ENCODE assay signal across 10 mouse cellular contexts in genomic region chr4:123593664-123594063, GRCm38 (mm10).
DNase-seq lines count a peak whose midpoint lies in the region; ATAC-seq and TF ChIP-seq lines count a peak whose summit lies in the region.
"Had no signal": no experiment of that assay in that cellular context is flagged by ENCODE, and none has a peak within 500 bp of the region (broad histone marks: within the 10 kb centered on the region; RNA-seq: fewer than 3 reads in every experiment).

No protein-coding gene starts in this region.

- H3K27ac ChIP-seq in kidney, adult 2 months (ENCODE audit: insufficient read depth, low read depth, low read length), result peak overlapping the region; percentile 75
- H3K27ac ChIP-seq in embryonic fibroblast, embryonic 13.5 days (ENCODE audit: insufficient read depth, low read length), result peak overlapping the region; percentile 78
- peak overlapping the region; percentile 21 for H3K27ac ChIP-seq in hindbrain, embryonic 16.5 days (ENCODE audit: low read depth, low read length)
- H3K27ac ChIP-seq in midbrain, embryonic 15.5 days, result peak overlapping the region; percentile 58
- H3K27ac ChIP-seq: liver, embryonic 15.5 days had no signal

- H3K9ac ChIP-seq in hindbrain, embryonic 16.5 days (ENCODE audit: low read depth, low read length), result no peak overlapping the region
- no peak overlapping the region for H3K9ac ChIP-seq in midbrain, embryonic 15.5 days
- H3K9ac ChIP-seq: liver, embryonic 15.5 days had no signal

- WGBS in kidney, adult 2 months, result 18% methylated on average over 3 of the region's 3 CpGs
- 39% methylated on average over 3 of the region's 3 CpGs for WGBS in hindbrain, embryonic 16.5 days
- 23% methylated on average over 3 of the region's 3 CpGs for WGBS in midbrain, embryonic 15.5 days

- H3K36me3 ChIP-seq in kidney, adult 2 months (ENCODE audit: control insufficient read depth, insufficient read depth, low read length), result no peaks in the 10 kb centered on the region
- H3K36me3 ChIP-seq in hindbrain, embryonic 16.5 days (ENCODE audit: control insufficient read depth, insufficient read depth, low read length), result no peaks in the 10 kb centered on the region
- H3K36me3 ChIP-seq in midbrain, embryonic 15.5 days (replicated peaks), result no peaks in the 10 kb centered on the region
- H3K36me3 ChIP-seq: liver, embryonic 15.5 days had no signal

- no peaks in the 10 kb centered on the region for H3K27me3 ChIP-seq in kidney, adult 2 months (replicated peaks; ENCODE audit: control insufficient read depth, insufficient read depth, low read length)
- H3K27me3 ChIP-seq in hindbrain, embryonic 16.5 days (replicated peaks; ENCODE audit: control insufficient read depth, insufficient read depth, low read length), result no peaks in the 10 kb centered on the region
- H3K27me3 ChIP-seq in midbrain, embryonic 15.5 days (replicated peaks), result no peaks in the 10 kb centered on the region
- H3K27me3 ChIP-seq: liver, embryonic 15.5 days had no signal

- ATAC-seq in hindbrain, embryonic 16.5 days, result no peak
- no peak for ATAC-seq in midbrain, embryonic 15.5 days (replicated peaks)

- TF ChIP-seq CTCF in kidney, adult 2 months (conservative IDR thresholded peaks at IDR 0.05; ENCODE audit: insufficient read depth, insufficient read length, low read depth, low read length), result no peak
- TF ChIP-seq CTCF in embryonic fibroblast, embryonic 13.5 days (IDR thresholded peaks at IDR 0.05; ENCODE audit: borderline replicate concordance, insufficient read depth, low read length), result no peak

- peak; percentile 40 for DNase-seq in kidney, adult 2 months
- no peak for DNase-seq in kidney, adult 8-10 months
- no peak for DNase-seq in urinary bladder, postnatal 14 days (ENCODE audit: low spot score)
- no peak for DNase-seq in layer of hippocampus, postnatal 10 days (ENCODE audit: low spot score in 2 of 2)
- no peak for DNase-seq in left cerebral cortex, adult 9 months (ENCODE audit: low spot score in 2 of 2)
- DNase-seq: cerebellum, postnatal 10 days had no signal

- no peak overlapping the region for H3K4me3 ChIP-seq in kidney, adult 2 months (ENCODE audit: insufficient read depth, low read depth, low read length)
- no peak overlapping the region for H3K4me3 ChIP-seq in embryonic fibroblast, embryonic 13.5 days (ENCODE audit: insufficient read depth, low read length)
- no peak overlapping the region for H3K4me3 ChIP-seq in hindbrain, embryonic 16.5 days (ENCODE audit: low read length)
- no peak overlapping the region for H3K4me3 ChIP-seq in midbrain, embryonic 15.5 days
- H3K4me3 ChIP-seq: liver, embryonic 15.5 days had no signal

- peaks cover 36% of the 10 kb centered on the region for H3K4me1 ChIP-seq in kidney, adult 2 months (ENCODE audit: control insufficient read depth, insufficient read depth, low read length)
- peaks cover 26% of the 10 kb centered on the region for H3K4me1 ChIP-seq in embryonic fibroblast, embryonic 13.5 days (ENCODE audit: control insufficient read depth, insufficient read depth, low read length)
- H3K4me1 ChIP-seq in hindbrain, embryonic 16.5 days (ENCODE audit: control insufficient read depth, insufficient read depth, low read depth, low read length), result peaks cover 34% of the 10 kb centered on the region
- H3K4me1 ChIP-seq in midbrain, embryonic 15.5 days, result peaks cover 54% of the 10 kb centered on the region

- H3K9me3 ChIP-seq in hindbrain, embryonic 16.5 days (ENCODE audit: control insufficient read depth, low read length), result no peaks in the 10 kb centered on the region
- H3K9me3 ChIP-seq in midbrain, embryonic 15.5 days, result no peaks in the 10 kb centered on the region
- H3K9me3 ChIP-seq: liver, embryonic 15.5 days had no signal

- TF ChIP-seq POLR2A in kidney, adult 2 months (IDR thresholded peaks at IDR 0.05; ENCODE audit: low read depth, low read length), result no peak
- no peak for TF ChIP-seq POLR2A in embryonic fibroblast, embryonic 13.5 days (IDR thresholded peaks at IDR 0.05; ENCODE audit: low read depth, low read length)

- H3K4me2 ChIP-seq in hindbrain, embryonic 16.5 days (ENCODE audit: low read length), result no peak overlapping the region
- H3K4me2 ChIP-seq in midbrain, embryonic 15.5 days, result no peak overlapping the region
- H3K4me2 ChIP-seq: liver, embryonic 15.5 days had no signal

Comparison
In these comparisons a context has a peak if more than half of its experiments do, and no peak if none do; other contexts are left out.
1. H3K27ac ChIP-seq: peak in every context shown above with its lines; median percentile 78 in embryonic fibroblast, embryonic 13.5 days; 75 in kidney, adult 2 months; 58 in midbrain, embryonic 15.5 days; 21 in hindbrain, embryonic 16.5 days.